Mouse (Mus musculus) MN1 (cell line): Measurements from ENCODE around the gene Nrip1.

Source experiments
- DNase-seq: peaks from one replicate; pipeline ENCODE4 v3.0.0-alpha.2; 2016; ENCODE audit warnings: low spot score

The Nrip1 gene

GRCm38 (mm10) chr16:76316940-76317822 is 56.4 kb downstream of the Nrip1 start:
- no peak for DNase-seq

GRCm38 (mm10) chr16:76315642-76316041 is 58.0 kb downstream of the Nrip1 start:
- DNase-seq, result no peak

GRCm38 (mm10) chr16:76314013-76314950 is 59.3 kb downstream of the Nrip1 start:
- no peak for DNase-seq

- DNase-seq, result no peak
These were observed 60.7 kb downstream of the Nrip1 start for GRCm38 (mm10) chr16:76312887-76313420.

- no peak for DNase-seq
These were observed 62.8 kb downstream of the Nrip1 start for GRCm38 (mm10) chr16:76310791-76311190.

- DNase-seq, result no peak
These were observed 63.3 kb downstream of the Nrip1 start for GRCm38 (mm10) chr16:76310286-76310685.

- no peak for DNase-seq
These were observed 64.3 kb downstream of the Nrip1 start for GRCm38 (mm10) chr16:76309280-76309679.

GRCm38 (mm10) chr16:76307039-76307438 is 66.6 kb downstream of the Nrip1 start:
- no peak for DNase-seq

GRCm38 (mm10) chr16:76306446-76306845 is 67.2 kb downstream of the Nrip1 start:
- no peak for DNase-seq

GRCm38 (mm10) chr16:76303436-76303835 is 70.2 kb downstream of the Nrip1 start:
- DNase-seq, result no peak

- DNase-seq, result no peak
These were observed 71.9 kb downstream of the Nrip1 start for GRCm38 (mm10) chr16:76301728-76302050.

- no peak for DNase-seq
These were observed 72.4 kb downstream of the Nrip1 start for GRCm38 (mm10) chr16:76301037-76301727.

GRCm38 (mm10) chr16:76300452-76300851 is 73.2 kb downstream of the Nrip1 start:
- no peak for DNase-seq

GRCm38 (mm10) chr16:76299511-76299910 is 74.1 kb downstream of the Nrip1 start:
- DNase-seq, result no peak

- no peak for DNase-seq
These were observed 78.3 kb downstream of the Nrip1 start for GRCm38 (mm10) chr16:76295322-76295721.

- DNase-seq, result no peak
These were observed 79.1 kb downstream of the Nrip1 start for GRCm38 (mm10) chr16:76294550-76294949.

- no peak for DNase-seq
These were observed 79.7 kb downstream of the Nrip1 start for GRCm38 (mm10) chr16:76293765-76294463.

GRCm38 (mm10) chr16:76293176-76293575 is 80.5 kb downstream of the Nrip1 start:
- no peak for DNase-seq

GRCm38 (mm10) chr16:76292656-76293055 is 81.0 kb downstream of the Nrip1 start:
- DNase-seq, result no peak

- DNase-seq, result no peak
These were observed 82.3 kb downstream of the Nrip1 start for GRCm38 (mm10) chr16:76291366-76291765.

GRCm38 (mm10) chr16:76289495-76289894 is 84.1 kb downstream of the Nrip1 start:
- no peak for DNase-seq
